In genomic region chr7:25761354-25761753, GRCm38 (mm10) we compare ENCODE assay signal across 12 mouse cellular contexts. TPM values are rescaled to one million over a fixed set of nuclear protein-coding genes. Genes with fewer than 3 reads are reported as not detected.
DNase-seq lines count a peak whose midpoint lies in the region; ATAC-seq lines count a peak whose summit lies in the region.
"Had no signal": no experiment of that assay in that cellular context is flagged by ENCODE, and none has a peak within 500 bp of the region (broad histone marks: within the 10 kb centered on the region; RNA-seq: fewer than 3 reads in every experiment).

No protein-coding gene starts in this region.

- H3K4me2 ChIP-seq in forebrain, embryonic 16.5 days (ENCODE audit: low read length) = no peak overlapping the region
- H3K4me2 ChIP-seq: hindbrain, embryonic 15.5 days had no signal

- H3K9ac ChIP-seq in forebrain, embryonic 16.5 days (replicated peaks; ENCODE audit: low read depth, low read length) = no peak overlapping the region
- H3K9ac ChIP-seq: hindbrain, embryonic 15.5 days had no signal

- WGBS in forebrain, embryonic 16.5 days = 44% methylated on average over 10 of the region's 10 CpGs

- no peak overlapping the region for H3K4me3 ChIP-seq in forebrain, embryonic 16.5 days (replicated peaks; ENCODE audit: low read length)
- H3K4me3 ChIP-seq: hindbrain, embryonic 15.5 days had no signal

- H3K27ac ChIP-seq in forebrain, embryonic 16.5 days (ENCODE audit: low read length) = no peak overlapping the region
- H3K27ac ChIP-seq: hindbrain, embryonic 15.5 days; macrophage had no signal

- intact Hi-C loops in left cerebral cortex, postnatal 4 days (cut with DNase I) = no loop called here

- no peaks in the 10 kb centered on the region for H3K27me3 ChIP-seq in forebrain, embryonic 16.5 days (replicated peaks; ENCODE audit: control insufficient read depth, insufficient read depth, low read length)
- H3K27me3 ChIP-seq: hindbrain, embryonic 15.5 days had no signal

- peaks cover 5% of the 10 kb centered on the region for H3K4me1 ChIP-seq in forebrain, embryonic 16.5 days (replicated peaks; ENCODE audit: control insufficient read depth, insufficient read depth, low read length)
- H3K4me1 ChIP-seq: hindbrain, embryonic 15.5 days had no signal

- peak; percentile 44 for DNase-seq in gastrocnemius, postnatal 25 days
- no peak for DNase-seq in gastrocnemius, postnatal 10 days
- DNase-seq in left cerebral cortex, postnatal 4 days = peak; percentile 61
- no peak for DNase-seq in left cerebral cortex, adult 11 months (ENCODE audit: low spot score)
- peak; percentile 44 for DNase-seq in lung, postnatal 10 days
- no peak for DNase-seq in c-Kit-positive CD71-positive TER-119-positive erythroid progenitor cells, embryonic 14.5 days (ENCODE audit: low spot score)
- no peak for DNase-seq in embryo, embryonic 10 days (ENCODE audit: low spot score)
- DNase-seq: liver had no signal

- ATAC-seq in forebrain, embryonic 16.5 days = 0 out of 2 replicates have a peak, but pooled peaks have one; percentile 45

- H3K36me3 ChIP-seq in forebrain, embryonic 16.5 days (ENCODE audit: control insufficient read depth, insufficient read depth) = no peaks in the 10 kb centered on the region
- H3K36me3 ChIP-seq: hindbrain, embryonic 15.5 days had no signal

- no peaks in the 10 kb centered on the region for H3K9me3 ChIP-seq in forebrain, embryonic 16.5 days (ENCODE audit: control insufficient read depth, low read length)
- H3K9me3 ChIP-seq: hindbrain, embryonic 15.5 days had no signal

RNA-seq across cellular contexts. Expression of gene Hnrnpul1, which starts 6.8 kb away (rescaled TPM):
- 10 to 100 TPM; 55.3 to 57.2 TPM for total RNA-seq in gastrocnemius, postnatal 25 days (2021)
- total RNA-seq in gastrocnemius, postnatal 10 days (2021) = 10 to 100 TPM; 91.8 to 98.1 TPM
- total RNA-seq in left cerebral cortex, postnatal 4 days (2021) = 100 to 1,000 TPM; 142 to 152 TPM
- polyA plus RNA-seq in forebrain, embryonic 16.5 days (2015; fragmentation: Nextera tagmentation; extraction: Ambion mirVana) = 44.2 and 46.6 TPM in 2 replicates

RNA-seq across cellular contexts. Expression of gene Axl, which starts 27.2 kb away (rescaled TPM):
- 10 to 100 TPM; 41.1 to 42.4 TPM for total RNA-seq in gastrocnemius, postnatal 25 days (2021)
- 100 to 1,000 TPM in 1 of 2 experiments, 10 to 100 TPM in 1; 89.3 to 110 TPM for total RNA-seq in gastrocnemius, postnatal 10 days (2021)
- 10 to 100 TPM; 19.2 to 20.8 TPM for total RNA-seq in left cerebral cortex, postnatal 4 days (2021)
- 14.6 and 15.9 TPM in 2 replicates for polyA plus RNA-seq in forebrain, embryonic 16.5 days (2015; fragmentation: Nextera tagmentation; extraction: Ambion mirVana)

RNA-seq across cellular contexts. Expression of gene Ccdc97, which starts 42.5 kb away (rescaled TPM):
- total RNA-seq in gastrocnemius, postnatal 25 days (2021) = 10 to 100 TPM; 33.6 to 36.2 TPM
- 10 to 100 TPM; 31.9 to 39.6 TPM for total RNA-seq in gastrocnemius, postnatal 10 days (2021)
- total RNA-seq in left cerebral cortex, postnatal 4 days (2021) = 10 to 100 TPM; 47.8 to 48.6 TPM
- polyA plus RNA-seq in forebrain, embryonic 16.5 days (2015; fragmentation: Nextera tagmentation; extraction: Ambion mirVana) = 29.5 and 33.7 TPM in 2 replicates

RNA-seq across cellular contexts. Expression of gene Cyp2s1, which starts 55.4 kb away (rescaled TPM):
- total RNA-seq in gastrocnemius, postnatal 25 days (2021) = under 1 TPM; 0.13 to 0.16 TPM
- under 1 TPM; 0.27 to 0.52 TPM for total RNA-seq in gastrocnemius, postnatal 10 days (2021)
- total RNA-seq in left cerebral cortex, postnatal 4 days (2021) = 1 to 10 TPM; 2.4 to 3.5 TPM
- polyA plus RNA-seq in forebrain, embryonic 16.5 days (2015; fragmentation: Nextera tagmentation; extraction: Ambion mirVana) = 1.0 and 1.1 TPM in 2 replicates
- total RNA-seq: monocyte, adult 5-6 weeks had no signal

Comparison
In these comparisons a context has a peak if more than half of its experiments do, and no peak if none do; other contexts are left out.
1. DNase-seq: peak in gastrocnemius, postnatal 25 days (single experiment), left cerebral cortex, postnatal 4 days (single experiment) and lung, postnatal 10 days (single experiment); none in gastrocnemius, postnatal 10 days (single experiment), left cerebral cortex, adult 11 months (single experiment), c-Kit-positive CD71-positive TER-119-positive erythroid progenitor cells, embryonic 14.5 days (single experiment) and embryo, embryonic 10 days (single experiment).